Mouse (Mus musculus) liver, embryonic 14.5 days (tissue): ENCODE measurements around the gene 4933430I17Rik. TPM values are rescaled to one million over a fixed set of nuclear protein-coding genes. Genes with fewer than 3 reads are reported as not detected.

ENCODE experiments used
- ATAC-seq: fragments of 200-750 bp; cut with Nextera tagmentation; 2 replicates; pipeline ENCODE4 v1.8.0; 2017; ENCODE audit warnings: moderate number of reproducible peaks, mild to moderate bottlenecking, moderate library complexity; ENCODE audit not compliant: insufficient read depth
- DNase-seq, 3 experiments: peaks; one replicate each; pipeline ENCODE4 v3.0.0-alpha.2; 2012 to 2013; ENCODE audit warnings: low read depth in 3 of 3, low spot score in 3 of 3
- H3K27ac ChIP-seq: fragments of 300-500 bp; sonication (generic); 2 replicates; pipeline ENCODE4 v1.5.1; 2014; ENCODE audit warnings: moderate library complexity, mild to moderate bottlenecking, control low read depth, inconsistent platforms
- H3K27me3 ChIP-seq: fragments of 300-500 bp; sonication (generic); 2 replicates; pipeline ENCODE4 v1.6.1; 2014; ENCODE audit warnings: mild to moderate bottlenecking, low read length, moderate library complexity; ENCODE audit not compliant: control insufficient read depth, insufficient read depth
- H3K36me3 ChIP-seq: fragments of 300-500 bp; sonication (generic); replicated peaks from 2 replicates; pipeline ENCODE4 v1.6.1; 2014; ENCODE audit warnings: low read depth; ENCODE audit not compliant: control insufficient read depth, insufficient read depth
- H3K4me1 ChIP-seq, 2 experiments: fragments of 200-500 bp in 1 of 2; fragments of 300-500 bp in 1 of 2; sonication (generic) in 1 of 2; replicated peaks; 2 replicates each; pipeline ENCODE4 v1.6.1; 2012 to 2014; ENCODE audit warnings: antibody characterized with exemption in 1 of 2, inconsistent platforms in 1 of 2, low read length in 1 of 2; ENCODE audit not compliant: control insufficient read depth in 2 of 2, insufficient read depth in 2 of 2
- H3K4me2 ChIP-seq: fragments of 300-500 bp; sonication (generic); 2 replicates; pipeline ENCODE4 v1.6.1; 2014; ENCODE audit warnings: low read depth, mild to moderate bottlenecking, control low read depth, moderate library complexity
- H3K4me3 ChIP-seq, 2 experiments: fragments of 200-500 bp in 1 of 2; fragments of 300-500 bp in 1 of 2; sonication (generic) in 1 of 2; 2 replicates each; pipeline ENCODE4 v1.5.1; 2012 to 2014; ENCODE audit warnings: low read depth in 2 of 2, low read length in 2 of 2, mild to moderate bottlenecking in 2 of 2, control low read depth in 1 of 2, inconsistent platforms in 1 of 2, moderate library complexity in 1 of 2; ENCODE audit not compliant: insufficient read depth in 1 of 2
- H3K9ac ChIP-seq: fragments of 300-500 bp; sonication (generic); replicated peaks from 2 replicates; pipeline ENCODE4 v1.6.1; 2014; ENCODE audit warnings: mild to moderate bottlenecking, control low read depth, moderate library complexity
- H3K9me3 ChIP-seq: fragments of 300-500 bp; sonication (generic); 2 replicates; pipeline ENCODE4 v1.6.1; 2016; ENCODE audit warnings: low read length, mixed read lengths; ENCODE audit not compliant: control insufficient read depth
- CTCF ChIP-seq: IDR thresholded peaks from 2 replicates; pipeline ENCODE4 v1.5.1; 2016; ENCODE audit warnings: antibody characterized with exemption, low read depth, control low read depth
- EP300 ChIP-seq: IDR thresholded peaks from 2 replicates; pipeline ENCODE4 v1.6.1; 2016; ENCODE audit warnings: antibody characterized with exemption, low read depth
- WGBS: fragments of 180-500 bp; shearing (Covaris S2); extraction: QIAGEN DNeasy Blood & Tissue Kit; methylation state at CpG from one replicate; pipeline ENCODE4 v1.1.7; 2014; ENCODE audit not compliant: insufficient replicate concordance; 5-methylcytosine and 5-hydroxymethylcytosine counted together
- polyA plus RNA-seq, 2 experiments: library from polyadenylated mRNA; depleted of rRNA in 1 of 2; stranded (reverse) in 1 of 2; unstranded in 1 of 2; fragments of >200 nt; fragmentation: Nextera tagmentation in 1 of 2; extraction: Ambion mirVana in 1 of 2; gene quantifications; 2 replicates each; pipeline versions ENCODE4 v1.2.1 to v1.2.3; 2012 to 2014

The 4933430I17Rik gene
- polyA plus RNA-seq, 2 experiments = 0.12 to 0.20 TPM

GRCm38 (mm10) chr4:62516579-62516978 lies 8.6 kb upstream of the 4933430I17Rik start:
- peak; percentile 90 for ATAC-seq
- H3K4me2 ChIP-seq = peak overlapping the region; percentile 87
- DNase-seq = peak; percentile 96 to 100 (median 98)
- peak overlapping the region; percentile 92 to 98 for H3K4me3 ChIP-seq
- peak overlapping the region; percentile 100 for H3K9ac ChIP-seq
- peaks cover 42% of the 10 kb centered on the region for H3K36me3 ChIP-seq
- H3K4me1 ChIP-seq = peaks cover 24 to 53% of the 10 kb centered on the region in 2 experiments
- H3K27ac ChIP-seq = peak overlapping the region; percentile 98
- no peaks in the 10 kb centered on the region for H3K9me3 ChIP-seq
- H3K27me3 ChIP-seq = no peaks in the 10 kb centered on the region
- TF ChIP-seq CTCF (no peak), EP300 (peak; percentile 96)
- 7% methylated on average over 1 of the region's 1 CpGs for WGBS

- ATAC-seq = peak; percentile 38; the same call in 1 of the 2 replicates
- DNase-seq = peak in 1 of 3 experiments; percentile 76
- H3K4me2 ChIP-seq = peak overlapping the region; percentile 87
- no peaks in the 10 kb centered on the region for H3K27me3 ChIP-seq
- TF ChIP-seq EP300 (no peak), CTCF (no peak)
- peak overlapping the region; percentile 98 for H3K27ac ChIP-seq
- H3K9me3 ChIP-seq = no peaks in the 10 kb centered on the region
- H3K4me1 ChIP-seq = peaks cover 21 to 48% of the 10 kb centered on the region in 2 experiments
- peak overlapping the region; percentile 92 to 98 for H3K4me3 ChIP-seq
- peak overlapping the region; percentile 100 for H3K9ac ChIP-seq
- 13% methylated on average over 8 of the region's 8 CpGs for WGBS
- H3K36me3 ChIP-seq = peaks cover 37% of the 10 kb centered on the region
Measured at GRCm38 (mm10) chr4:62517046-62517445, 8.1 kb upstream of the 4933430I17Rik start.

- no peak for ATAC-seq
- peak overlapping the region; percentile 98 for H3K27ac ChIP-seq
- 33% methylated on average over 10 of the region's 10 CpGs for WGBS
- no peaks in the 10 kb centered on the region for H3K27me3 ChIP-seq
- peak overlapping the region; percentile 87 for H3K4me2 ChIP-seq
- H3K4me3 ChIP-seq = peak overlapping the region; percentile 92 to 98
- no peaks in the 10 kb centered on the region for H3K9me3 ChIP-seq
- TF ChIP-seq CTCF = peak; percentile 10; the same call in 1 of the 2 replicates
- no peak for TF ChIP-seq EP300
- H3K9ac ChIP-seq = peak overlapping the region; percentile 100
- no peak for DNase-seq
- H3K36me3 ChIP-seq = peaks cover 34% of the 10 kb centered on the region
- peaks cover 21 to 42% of the 10 kb centered on the region in 2 experiments for H3K4me1 ChIP-seq
Measured at GRCm38 (mm10) chr4:62517538-62518415, 7.4 kb upstream of the 4933430I17Rik start.

GRCm38 (mm10) chr4:62518416-62519121 lies 6.6 kb upstream of the 4933430I17Rik start:
- peak; percentile 15; the same call in 1 of the 2 replicates for TF ChIP-seq CTCF
- no peak for TF ChIP-seq EP300
- peak overlapping the region; percentile 87 for H3K4me2 ChIP-seq
- H3K27ac ChIP-seq = peak overlapping the region; percentile 98
- H3K36me3 ChIP-seq = peaks cover 30% of the 10 kb centered on the region
- peaks cover 17 to 37% of the 10 kb centered on the region in 2 experiments for H3K4me1 ChIP-seq
- ATAC-seq (no peak), DNase-seq (no peak)
- H3K4me3 ChIP-seq = peak overlapping the region; percentile 92 to 98
- peak overlapping the region; percentile 100 for H3K9ac ChIP-seq
- no peaks in the 10 kb centered on the region for H3K9me3 ChIP-seq
- WGBS = 28% methylated on average over 13 of the region's 13 CpGs
- H3K27me3 ChIP-seq = no peaks in the 10 kb centered on the region
